Mouse (Mus musculus) granulocyte monocyte progenitor cell, adult 5-6 weeks (primary cell): Measurements from ENCODE around the gene Uxs1. TPM values are rescaled to one million over a fixed set of nuclear protein-coding genes. Genes with fewer than 3 reads are reported as not detected.
A peak's percentile ranks its signal among the peaks of the same experiment; 100 is the strongest.

ENCODE experiments used
- ATAC-seq: replicated peaks from 2 replicates; pipeline ENCODE4 v1.8.0; 2016; ENCODE audit warnings: mild to moderate bottlenecking, moderate TSS enrichment, inconsistent platforms; ENCODE audit not compliant: poor library complexity, severe bottlenecking
- total RNA-seq, 2 experiments: library from RNA; stranded (forward) in 1 of 2; stranded (reverse) in 1 of 2; fragments of 200-712, 200-1000 nt in 1 of 2; fragments of >200 nt in 1 of 2; fragmentation: Nextera tagmentation in 1 of 2; gene quantifications; 2 replicates each; pipeline ENCODE4 v1.2.3; 2014 to 2017

The Uxs1 gene
- total RNA-seq (2014; fragmentation: Nextera tagmentation): 20.6 and 45.0 TPM in 2 replicates
- total RNA-seq (2017): 28.4 and 39.2 TPM in 2 replicates

- peak; percentile 91 for ATAC-seq
Observed at GRCm38 (mm10) chr1:43827763-43828194, at the start of gene Uxs1. Gene Uxs1 (minus strand): TSS chr1:43827800.

- 0 out of 2 replicates have a peak, but pooled peaks have one; percentile 18 for ATAC-seq
Observed at GRCm38 (mm10) chr1:43877233-43877632, 49.6 kb upstream of the Uxs1 start.

- no peak for ATAC-seq
Observed at GRCm38 (mm10) chr1:43871116-43871515, 43.5 kb upstream of the Uxs1 start.

GRCm38 (mm10) chr1:43868510-43868909 lies 40.9 kb upstream of the Uxs1 start:
- ATAC-seq: peak; percentile 17; the same call in 1 of the 2 replicates

- ATAC-seq: no peak
Observed at GRCm38 (mm10) chr1:43864758-43865157, 37.2 kb upstream of the Uxs1 start.

GRCm38 (mm10) chr1:43862614-43863013 lies 35.0 kb upstream of the Uxs1 start:
- no peak for ATAC-seq

- ATAC-seq: no peak
Observed at GRCm38 (mm10) chr1:43858988-43859387, 31.4 kb upstream of the Uxs1 start.

GRCm38 (mm10) chr1:43857656-43858055 lies 30.1 kb upstream of the Uxs1 start:
- no peak for ATAC-seq

- ATAC-seq: no peak
Observed at GRCm38 (mm10) chr1:43855591-43855990, 28.0 kb upstream of the Uxs1 start.

- ATAC-seq: peak; percentile 30; the same call in 1 of the 2 replicates
Observed at GRCm38 (mm10) chr1:43843398-43843797, 15.8 kb upstream of the Uxs1 start.

GRCm38 (mm10) chr1:43837236-43837635 lies 9.6 kb upstream of the Uxs1 start:
- no peak for ATAC-seq

- ATAC-seq: no peak
Observed at GRCm38 (mm10) chr1:43830096-43830495, 2.5 kb upstream of the Uxs1 start.

GRCm38 (mm10) chr1:43827002-43827762 lies 418 bp downstream of the Uxs1 start:
- ATAC-seq: peak; percentile 42

- no peak for ATAC-seq
Observed at GRCm38 (mm10) chr1:43826628-43827001, 985 bp downstream of the Uxs1 start.

- ATAC-seq: no peak
Observed at GRCm38 (mm10) chr1:43823406-43823805, 4.2 kb downstream of the Uxs1 start.

GRCm38 (mm10) chr1:43822586-43822985 lies 5.0 kb downstream of the Uxs1 start:
- no peak for ATAC-seq

GRCm38 (mm10) chr1:43821804-43822203 lies 5.8 kb downstream of the Uxs1 start:
- ATAC-seq: no peak

GRCm38 (mm10) chr1:43820571-43820970 lies 7.0 kb downstream of the Uxs1 start:
- no peak for ATAC-seq

GRCm38 (mm10) chr1:43819091-43819490 lies 8.5 kb downstream of the Uxs1 start:
- no peak for ATAC-seq

- ATAC-seq: no peak
Observed at GRCm38 (mm10) chr1:43818356-43818755, 9.2 kb downstream of the Uxs1 start.

GRCm38 (mm10) chr1:43811764-43812163 lies 15.8 kb downstream of the Uxs1 start:
- peak; percentile 57 for ATAC-seq

- ATAC-seq: peak; percentile 83
Observed at GRCm38 (mm10) chr1:43811055-43811454, 16.5 kb downstream of the Uxs1 start.
